Mouse (Mus musculus) small intestine, adult 2 months (tissue): ENCODE results near the gene Eif1.

Experiments
- CTCF ChIP-seq: fragments of 200-500 bp; IDR thresholded peaks from 2 replicates; pipeline ENCODE4 v1.5.1; 2012; ENCODE audit warnings: low read depth, mild to moderate bottlenecking, control low read depth, inconsistent platforms, low read length, moderate library complexity, mixed read lengths; ENCODE audit not compliant: insufficient replicate concordance, insufficient read length; ENCODE audit errors: extremely low read depth
- POLR2A ChIP-seq: fragments of 200-500 bp; IDR thresholded peaks from 2 replicates; pipeline ENCODE4 v1.6.1; 2012; ENCODE audit warnings: low read depth, mild to moderate bottlenecking, control low read depth, inconsistent platforms, low read length, moderate library complexity

DNA sequence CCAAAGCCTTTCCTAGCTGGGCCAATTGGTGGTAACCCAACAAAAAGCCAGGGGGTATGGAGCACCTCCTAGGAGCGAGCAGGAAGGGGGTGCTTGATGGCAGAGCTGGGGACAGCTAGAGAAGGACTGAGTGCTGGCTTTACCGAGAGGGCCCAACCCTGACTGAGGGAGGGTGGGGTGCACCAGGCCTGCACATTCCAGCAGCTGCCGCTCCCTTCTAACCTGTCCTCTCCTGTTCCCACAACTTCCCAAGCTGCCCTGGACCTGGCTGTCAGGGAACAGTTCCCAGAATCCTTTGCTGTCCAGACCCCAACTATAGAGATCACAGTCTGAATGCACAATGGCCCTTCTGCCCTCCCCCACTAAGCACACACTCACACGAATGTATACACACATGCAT is 34.7 kb upstream of the Eif1 start:
- no peak for TF ChIP-seq POLR2A
- TF ChIP-seq CTCF, result no peak
